Mouse (Mus musculus) bone marrow macrophage, adult 2 months (primary cell): Measurements from ENCODE around the gene Uvrag.

Experiments
- CTCF ChIP-seq: IDR thresholded peaks from 2 replicates; pipeline ENCODE4 v1.5.1; 2012; ENCODE audit warnings: low read depth, mild to moderate bottlenecking, low read length, moderate library complexity
- POLR2A ChIP-seq: IDR thresholded peaks from 2 replicates; pipeline ENCODE4 v1.6.1; 2012; ENCODE audit warnings: mild to moderate bottlenecking, low read depth, low read length, borderline replicate concordance

DNA sequence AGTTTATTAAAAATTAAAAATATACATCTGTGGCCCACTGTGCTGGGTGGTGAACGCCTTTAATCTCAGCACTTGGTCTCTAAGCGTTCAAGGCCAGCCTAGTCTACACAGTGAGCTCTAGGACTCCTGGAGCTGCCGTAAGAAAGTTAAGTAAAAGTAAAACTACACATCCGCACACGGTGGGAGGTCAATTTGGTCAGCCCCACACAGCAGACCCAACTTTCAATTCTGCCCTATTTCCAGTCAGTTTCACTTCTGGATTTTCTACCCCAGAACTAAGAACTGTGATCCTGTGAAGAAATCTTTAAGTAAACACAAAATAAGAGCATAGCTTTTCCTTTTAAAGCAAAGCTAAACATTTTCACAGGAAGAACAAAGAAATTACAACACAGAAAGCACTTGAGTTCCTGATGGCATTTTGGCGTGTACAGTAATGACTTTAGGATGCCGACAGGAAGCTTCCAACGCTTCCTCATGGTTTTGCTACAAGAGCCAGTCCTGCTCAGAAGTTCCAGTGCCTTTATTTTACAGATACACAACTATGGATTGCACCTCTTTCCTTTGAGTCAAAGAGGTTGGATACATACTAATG is 7.0 kb downstream of the Uvrag start:
- TF ChIP-seq POLR2A (no peak), CTCF (no peak)
